Mouse (Mus musculus) heart, postnatal 0 days (tissue): Measurements from ENCODE around the gene Selenof. TPM values are rescaled to one million over a fixed set of nuclear protein-coding genes. Genes with fewer than 3 reads are reported as not detected.
A peak's percentile ranks its signal among the peaks of the same experiment; 100 is the strongest.

ENCODE experiments used
- ATAC-seq: fragments of 200-750 bp; cut with Nextera tagmentation; 2 replicates; pipeline ENCODE4 v1.8.0; 2017; ENCODE audit warnings: low read depth, moderate number of reproducible peaks, moderate library complexity; ENCODE audit not compliant: insufficient read depth
- DNase-seq: peaks from one replicate; pipeline ENCODE4 v3.0.0-alpha.2; 2016; ENCODE audit warnings: low spot score
- H3K27ac ChIP-seq: fragments of 300-500 bp; sonication (generic); 2 replicates; pipeline ENCODE4 v1.5.1; 2014; ENCODE audit warnings: low read depth, mild to moderate bottlenecking
- H3K27me3 ChIP-seq: fragments of 300-500 bp; sonication (generic); 2 replicates; pipeline ENCODE4 v1.6.1; 2014; ENCODE audit warnings: low read length, mixed read lengths; ENCODE audit not compliant: control insufficient read depth, insufficient read depth
- H3K36me3 ChIP-seq: fragments of 300-500 bp; sonication (generic); replicated peaks from 2 replicates; pipeline ENCODE4 v1.6.1; 2014; ENCODE audit warnings: low read length, mixed read lengths; ENCODE audit not compliant: control insufficient read depth, insufficient read depth
- H3K4me1 ChIP-seq: fragments of 300-500 bp; sonication (generic); 2 replicates; pipeline ENCODE4 v1.6.1; 2014; ENCODE audit warnings: antibody characterized with exemption; ENCODE audit not compliant: control insufficient read depth, insufficient read depth
- H3K4me2 ChIP-seq: fragments of 300-500 bp; sonication (generic); 2 replicates; pipeline ENCODE4 v1.6.1; 2014; ENCODE audit warnings: low read depth, mild to moderate bottlenecking, low read length, moderate library complexity
- H3K4me3 ChIP-seq: fragments of 300-500 bp; sonication (generic); 2 replicates; pipeline ENCODE4 v1.5.1; 2014; ENCODE audit warnings: low read depth, low read length
- H3K9ac ChIP-seq: fragments of 300-500 bp; sonication (generic); replicated peaks from 2 replicates; pipeline ENCODE4 v1.6.1; 2014; ENCODE audit warnings: low read depth, low read length, mixed read lengths
- H3K9me3 ChIP-seq: fragments of 300-500 bp; sonication (generic); replicated peaks from 2 replicates; pipeline ENCODE4 v1.6.1; 2016; ENCODE audit warnings: low read length; ENCODE audit not compliant: control insufficient read depth
- CTCF ChIP-seq: IDR thresholded peaks from 2 replicates; pipeline ENCODE4 v1.5.1; 2016; ENCODE audit warnings: antibody characterized with exemption, control low read depth, low read depth
- EP300 ChIP-seq: IDR thresholded peaks from 2 replicates; pipeline ENCODE4 v1.6.1; 2016; ENCODE audit warnings: antibody characterized with exemption, low read depth
- WGBS: fragments of 180-500 bp; shearing (Covaris S2); extraction: QIAGEN DNeasy Blood & Tissue Kit; methylation state at CpG from one replicate; pipeline ENCODE4 v1.1.7; 2014; 5-methylcytosine and 5-hydroxymethylcytosine counted together
- polyA plus RNA-seq: library from polyadenylated mRNA; unstranded; fragments of >200 nt; fragmentation: Nextera tagmentation; extraction: Ambion mirVana; gene quantifications from 2 replicates; pipeline ENCODE4 v1.2.1, GENCODE M21; 2015
- total RNA-seq: library from RNA; depleted of rRNA; stranded (reverse); fragments of >200 nt; gene quantifications from 2 replicates; pipeline ENCODE4 v1.2.3, GENCODE M21; 2014; ENCODE audit warnings: low replicate concordance

Gene Selenof
- total and polyA plus RNA-seq, 2 experiments from 2014 or later = 245 to 416 TPM

DNA sequence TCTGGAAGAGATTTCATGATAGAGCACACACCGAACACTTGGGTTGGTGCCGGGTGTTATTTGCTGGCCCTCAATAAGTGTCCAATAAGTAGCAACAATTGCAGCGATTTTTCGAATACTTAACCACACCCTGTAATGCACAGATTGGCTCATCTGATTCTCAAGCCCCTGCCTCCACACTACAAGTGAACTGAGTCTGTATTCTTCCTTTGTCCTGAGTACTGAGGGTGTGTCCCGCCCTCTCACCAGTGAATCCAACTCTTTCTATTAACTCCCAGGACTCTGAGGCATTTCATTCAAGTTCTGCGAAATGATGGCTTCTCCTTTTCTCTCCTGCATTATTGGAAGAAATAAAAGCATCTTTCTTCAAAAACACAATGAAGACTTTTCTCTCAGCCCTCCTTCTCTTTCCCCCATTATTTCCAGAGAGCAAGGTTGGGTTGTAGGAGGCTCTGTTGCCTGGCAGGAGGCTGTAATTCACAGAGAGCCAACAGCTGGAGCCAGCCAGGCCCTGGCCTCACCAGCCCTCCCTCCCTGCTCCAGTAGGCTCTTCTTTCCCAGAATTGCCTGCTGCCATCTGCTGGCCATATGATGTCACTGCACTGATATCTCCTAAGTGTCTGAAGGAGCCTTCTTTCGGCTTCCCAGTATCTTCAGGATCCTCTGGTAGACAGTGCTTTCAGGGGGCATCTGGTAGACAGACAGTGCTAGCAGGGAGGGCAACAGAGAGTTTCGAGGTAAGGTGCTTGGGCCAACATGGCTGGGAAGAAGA lies 46.7 kb downstream of the Selenof start:
- H3K9me3 ChIP-seq = no peaks in the 10 kb centered on the region
- H3K4me1 ChIP-seq = peaks cover 11% of the 10 kb centered on the region; the same call in 1 of the 2 replicates
- H3K4me2 ChIP-seq = peak overlapping the region; percentile 57
- H3K27ac ChIP-seq = peak overlapping the region; percentile 68
- no peaks in the 10 kb centered on the region for H3K36me3 ChIP-seq
- DNase-seq = peak; percentile 89
- peak overlapping the region; percentile 21 for H3K4me3 ChIP-seq
- H3K27me3 ChIP-seq = no peaks in the 10 kb centered on the region
- 67% methylated on average over 8 of the region's 8 CpGs for WGBS
- H3K9ac ChIP-seq = 0 out of 2 replicates have a peak overlapping the region, but pooled peaks have one; percentile 22
- ATAC-seq = peak; percentile 89
- TF ChIP-seq CTCF (peak; percentile 99), EP300 (no peak)

DNA sequence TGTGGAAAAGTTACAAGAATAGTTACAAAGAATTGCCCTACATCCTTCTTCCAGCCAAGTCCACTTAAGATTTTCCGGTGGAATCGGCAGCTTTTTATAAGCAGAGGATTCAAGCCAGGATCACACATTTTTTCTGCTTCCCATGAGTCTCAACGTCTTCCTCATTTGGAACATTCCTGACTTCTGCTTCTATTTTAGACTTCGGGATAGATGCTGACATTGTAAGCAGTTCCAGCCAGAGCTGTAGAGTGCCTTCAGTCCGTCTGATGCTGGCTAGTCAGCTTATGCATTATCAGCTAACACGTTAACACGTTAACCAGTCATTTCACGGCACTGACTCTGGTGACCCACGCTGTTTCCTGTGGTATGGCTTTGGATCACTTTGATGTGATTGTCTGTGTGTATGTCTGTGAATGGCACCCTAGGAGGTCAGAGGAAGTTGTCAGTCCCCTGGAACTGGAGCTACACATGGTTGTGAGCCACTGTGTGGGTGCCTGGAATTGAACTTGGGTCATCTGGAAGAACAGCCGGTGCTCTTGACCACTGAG lies 47.6 kb downstream of the Selenof start:
- WGBS = 13% methylated on average over 10 of the region's 10 CpGs
- Histone ChIP-seq H3K36me3 (no peaks in the 10 kb centered on the region), H3K27me3 (no peaks in the 10 kb centered on the region), H3K4me1 (peaks cover 5% of the 10 kb centered on the region; the same call in 1 of the 2 replicates), H3K9ac (peak overlapping the region; percentile 22; the same call in 1 of the 2 replicates), H3K9me3 (no peaks in the 10 kb centered on the region), H3K4me2 (peak overlapping the region; percentile 57), H3K27ac (peak overlapping the region; percentile 68), H3K4me3 (peak overlapping the region; percentile 21)
- DNase-seq = peak; percentile 30
- peak; percentile 55 for ATAC-seq
- TF ChIP-seq CTCF (no peak), EP300 (no peak)

DNA sequence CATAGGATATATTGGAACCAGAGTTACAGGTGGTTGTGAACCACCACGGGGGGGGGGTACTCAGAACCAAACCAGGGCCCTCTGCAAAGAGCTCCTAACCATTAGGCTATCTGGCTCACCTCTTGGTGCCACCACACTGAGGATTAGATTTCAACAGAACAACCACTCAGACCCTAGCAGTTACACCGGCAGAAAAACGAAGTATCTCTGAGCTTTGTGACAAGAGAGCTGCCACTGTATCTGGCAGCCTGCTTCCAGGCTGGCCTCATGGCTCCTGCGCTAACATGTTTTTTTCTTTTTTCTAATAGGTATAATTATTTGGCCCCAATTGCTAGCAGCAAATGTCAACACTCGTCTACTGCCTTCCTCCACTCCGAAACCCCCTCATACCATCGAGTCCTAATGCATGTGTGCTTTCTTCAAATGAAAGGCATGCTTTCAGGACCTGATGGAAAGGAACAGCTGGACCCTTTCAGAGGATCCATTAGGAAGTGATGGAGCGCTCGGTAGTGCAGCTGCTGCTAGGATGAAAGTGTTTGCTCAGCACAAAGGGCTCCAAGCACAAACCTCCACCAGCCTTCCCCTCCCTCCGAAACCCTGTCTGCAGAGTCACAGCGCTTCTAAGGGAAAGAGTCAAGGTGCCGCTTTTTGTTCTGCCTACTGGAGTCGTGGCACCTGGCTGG lies 53.0 kb downstream of the Selenof start:
- H3K36me3 ChIP-seq = no peaks in the 10 kb centered on the region
- H3K9me3 ChIP-seq = no peaks in the 10 kb centered on the region
- H3K4me1 ChIP-seq = peaks cover 5% of the 10 kb centered on the region
- no peak overlapping the region for H3K4me2 ChIP-seq
- no peak overlapping the region for H3K9ac ChIP-seq
- H3K27me3 ChIP-seq = no peaks in the 10 kb centered on the region
- TF ChIP-seq EP300 (no peak), CTCF (no peak)
- ATAC-seq (no peak), DNase-seq (no peak)
- WGBS = 79% methylated on average over 13 of the region's 13 CpGs
- no peak overlapping the region for H3K4me3 ChIP-seq
- H3K27ac ChIP-seq = no peak overlapping the region

DNA sequence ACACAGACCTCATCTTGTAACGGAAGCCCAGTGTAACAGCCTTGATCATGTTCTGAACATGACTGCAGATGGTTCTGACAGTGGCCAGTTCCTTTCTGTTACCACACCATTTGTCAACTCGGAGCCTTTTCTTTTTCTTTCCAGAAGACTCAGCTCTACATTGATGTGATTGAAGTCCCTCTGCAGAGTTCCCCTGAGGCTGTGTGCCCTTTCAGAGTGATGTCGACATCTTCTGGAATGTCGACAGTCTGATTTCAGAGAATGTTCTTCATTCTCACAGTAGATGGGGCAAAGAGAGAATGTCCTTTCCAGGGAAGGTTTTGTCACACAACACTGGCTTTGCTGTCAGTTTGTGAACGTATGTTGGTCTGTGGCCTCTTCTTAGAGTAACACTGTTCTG lies 55.6 kb downstream of the Selenof start:
- H3K27ac ChIP-seq = no peak overlapping the region

DNA sequence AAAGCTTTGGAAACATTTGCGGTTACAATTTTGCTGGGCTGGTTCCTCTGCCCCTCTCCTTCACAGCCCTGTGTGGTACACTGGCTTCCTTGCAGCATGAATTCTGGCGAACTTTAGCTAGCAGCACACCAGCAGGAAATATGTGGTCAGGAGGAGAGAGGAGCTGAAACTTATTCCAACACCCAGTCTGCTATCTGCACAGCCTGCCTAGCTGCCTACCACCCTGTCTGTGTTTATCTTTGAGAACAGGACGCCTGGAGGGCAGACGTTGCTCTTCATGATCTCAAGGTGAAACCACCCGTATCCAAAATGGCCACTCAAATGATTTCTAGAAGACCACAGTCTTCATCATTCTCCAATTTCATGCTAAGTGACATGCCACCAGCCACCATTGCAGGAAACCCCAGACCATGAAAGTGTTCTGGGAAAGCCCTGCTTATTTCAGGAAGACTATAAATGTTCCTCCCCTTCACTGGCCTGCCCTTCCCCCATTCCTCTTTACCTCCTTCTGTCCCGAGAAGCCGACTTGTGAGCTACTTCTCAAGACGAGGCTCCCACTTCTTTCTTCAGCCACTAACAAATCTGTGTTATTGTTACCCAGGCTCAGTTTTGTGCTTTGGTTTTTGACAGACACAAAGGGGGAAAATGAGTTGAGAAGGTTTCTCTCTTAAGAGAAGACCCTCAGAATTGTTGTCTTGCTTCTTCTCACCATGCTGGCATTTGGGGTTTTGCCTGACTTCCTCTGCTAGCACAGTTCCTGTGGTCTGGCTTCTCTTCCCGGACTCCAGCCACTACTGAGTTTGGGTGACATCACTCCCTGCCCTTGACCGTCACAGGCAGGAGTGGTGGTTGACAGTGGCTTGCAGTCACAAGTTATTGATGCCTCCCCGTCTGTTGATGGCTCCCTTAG lies 58.2 kb downstream of the Selenof start:
- TF ChIP-seq EP300 = no peak
- no peak for TF ChIP-seq CTCF
- Histone ChIP-seq H3K27me3 (no peaks in the 10 kb centered on the region), H3K9ac (no peak overlapping the region), H3K4me3 (no peak overlapping the region), H3K4me2 (no peak overlapping the region), H3K4me1 (peaks cover 11% of the 10 kb centered on the region; the same call in 1 of the 2 replicates), H3K9me3 (no peaks in the 10 kb centered on the region), H3K36me3 (no peaks in the 10 kb centered on the region), H3K27ac (no peak overlapping the region)
- ATAC-seq (peak; percentile 47; the same call in 1 of the 2 replicates), DNase-seq (no peak)
- WGBS = 44% methylated on average over 11 of the region's 11 CpGs

More for the DNA sequence above, 55.6 kb downstream of the Selenof start:
- DNase-seq = no peak
- no peak overlapping the region for H3K4me2 ChIP-seq
- H3K4me1 ChIP-seq = peaks cover 11% of the 10 kb centered on the region; the same call in 1 of the 2 replicates
- H3K9me3 ChIP-seq = no peaks in the 10 kb centered on the region
- no peaks in the 10 kb centered on the region for H3K36me3 ChIP-seq
- WGBS = 58% methylated on average over 5 of the region's 5 CpGs
- no peak overlapping the region for H3K9ac ChIP-seq
- no peak for ATAC-seq
- H3K4me3 ChIP-seq = no peak overlapping the region
- H3K27me3 ChIP-seq = no peaks in the 10 kb centered on the region
- TF ChIP-seq EP300 (no peak), CTCF (no peak)
